Mouse (Mus musculus): ENCODE measurements around the gene Rsbn1. TPM values are rescaled to one million over a fixed set of nuclear protein-coding genes. Genes with fewer than 3 reads are reported as not detected.
A peak's percentile ranks its signal among the peaks of the same experiment; 100 is the strongest.

The Rsbn1 gene
- polyA plus RNA-seq (2015; fragmentation: Nextera tagmentation; extraction: Ambion mirVana): 18.9 and 20.5 TPM in 2 replicates

DNA sequence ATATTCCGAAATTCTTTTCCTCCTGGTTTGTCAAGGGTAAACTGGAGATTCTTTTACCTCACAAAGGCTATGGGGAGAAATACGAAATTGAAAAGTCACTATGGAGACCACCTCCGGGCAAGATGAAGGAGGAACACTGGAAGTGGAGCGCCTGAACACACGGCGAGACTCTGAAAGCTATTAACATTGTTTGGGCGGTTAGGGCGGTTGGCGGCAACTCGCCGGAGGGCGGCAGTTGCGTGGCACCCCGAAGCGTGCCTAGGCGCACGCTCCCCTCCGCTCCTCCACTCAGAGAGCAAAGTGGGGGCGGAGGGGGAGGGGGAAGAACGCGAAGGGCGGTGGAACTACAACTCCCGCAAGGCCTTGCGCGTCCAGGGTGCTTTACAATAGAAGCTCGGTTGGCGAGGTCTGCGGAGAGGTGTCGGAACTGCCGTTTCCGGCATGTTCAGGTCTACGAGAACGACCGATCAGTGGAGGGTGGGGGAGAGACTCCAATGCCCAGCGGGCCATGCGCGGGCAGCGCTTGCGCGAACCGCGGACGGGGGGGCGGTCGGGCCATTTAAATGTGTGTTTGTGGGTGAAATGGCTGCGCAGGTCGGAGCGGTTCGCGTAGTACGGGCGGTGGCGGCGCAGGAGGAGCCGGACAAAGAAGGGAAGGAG lies at the start of gene Rsbn1:
TSS of gene Rsbn1 (plus strand) at position 111 of the 660 bp plus-strand sequence.
- peaks cover 20% of the 10 kb centered on the region for H3K4me1 ChIP-seq
- peak within 1 kb of the TSS; percentile 91 for H3K27ac ChIP-seq
- H3K9me3 ChIP-seq (replicated peaks): no peaks in the 10 kb centered on the region
- peak within 1 kb of the TSS; percentile 77 for H3K4me2 ChIP-seq
- peak within 1 kb of the TSS; percentile 99 for H3K4me3 ChIP-seq
- H3K36me3 ChIP-seq (ENCODE audit: poor library complexity, severe bottlenecking): no peaks in the 10 kb centered on the region
- ATAC-seq: peak; percentile 100
- under 1% methylated on average over 45 of the region's 55 CpGs for WGBS
- no peaks in the 10 kb centered on the region for H3K27me3 ChIP-seq
- H3K9ac ChIP-seq: peak within 1 kb of the TSS; percentile 95

DNA sequence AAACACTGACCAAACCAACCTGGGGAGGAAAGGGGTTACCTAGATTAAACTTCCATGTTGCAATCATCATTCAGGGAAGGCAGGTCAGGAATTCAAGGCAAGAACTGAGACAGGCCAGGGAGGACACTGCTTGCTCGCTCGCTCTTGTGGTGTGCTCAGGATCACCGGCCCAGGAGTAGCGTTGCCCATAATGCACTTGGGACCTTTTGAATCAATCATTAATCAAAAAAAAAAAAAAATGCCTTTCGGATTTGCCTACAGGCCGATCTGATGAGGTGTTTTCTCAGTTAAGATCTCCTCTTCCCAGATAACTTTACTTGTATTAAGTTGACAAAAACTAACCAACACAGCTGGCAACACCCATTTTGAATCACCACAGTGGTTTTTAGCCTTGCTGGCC lies 49.7 kb upstream of the Rsbn1 start:
- peaks cover 7% of the 10 kb centered on the region; the same call in 1 of the 2 replicates for H3K4me1 ChIP-seq
- H3K9ac ChIP-seq: no peak overlapping the region
- H3K4me2 ChIP-seq: no peak overlapping the region
- no peaks in the 10 kb centered on the region for H3K27me3 ChIP-seq
- WGBS: 95% methylated on average over 6 of the region's 6 CpGs
- no peak for ATAC-seq
- H3K4me3 ChIP-seq: no peak overlapping the region
- H3K36me3 ChIP-seq (ENCODE audit: poor library complexity, severe bottlenecking): no peaks in the 10 kb centered on the region
- H3K27ac ChIP-seq: no peak overlapping the region
- H3K9me3 ChIP-seq (replicated peaks): no peaks in the 10 kb centered on the region

DNA sequence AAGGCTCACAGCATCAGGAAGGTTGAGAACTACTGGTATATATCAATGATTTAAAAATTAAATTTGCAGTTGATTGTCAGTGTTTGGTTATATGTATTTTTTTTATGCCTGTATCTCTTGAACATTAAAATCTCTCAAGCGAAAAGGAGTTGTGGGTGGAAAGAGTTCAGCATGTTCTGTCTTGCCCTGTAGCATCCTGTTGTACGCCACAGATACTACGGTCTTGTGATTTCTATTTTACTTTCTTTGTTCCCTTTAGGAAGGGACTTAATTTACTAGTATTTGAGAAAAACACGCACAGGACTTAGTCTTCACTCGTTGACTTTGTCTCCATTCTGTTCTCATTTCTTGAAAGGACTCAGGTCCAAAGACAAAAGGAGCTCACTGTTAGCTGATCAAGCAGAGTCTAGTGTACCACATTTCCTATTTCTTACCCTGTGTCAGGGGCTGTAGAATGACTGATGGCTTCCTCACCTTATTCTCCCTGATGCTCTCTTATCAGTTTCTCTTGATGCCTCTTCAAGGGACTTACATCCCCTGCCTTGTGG lies 46.4 kb upstream of the Rsbn1 start:
- H3K9ac ChIP-seq: no peak overlapping the region
- H3K27me3 ChIP-seq: no peaks in the 10 kb centered on the region
- no peak overlapping the region for H3K27ac ChIP-seq
- no peaks in the 10 kb centered on the region for H3K36me3 ChIP-seq (ENCODE audit: poor library complexity, severe bottlenecking)
- no peaks in the 10 kb centered on the region for H3K4me1 ChIP-seq
- no peak for ATAC-seq
- H3K9me3 ChIP-seq (replicated peaks): no peaks in the 10 kb centered on the region
- H3K4me2 ChIP-seq: no peak overlapping the region
- 91% methylated on average over 5 of the region's 5 CpGs for WGBS
- no peak overlapping the region for H3K4me3 ChIP-seq

DNA sequence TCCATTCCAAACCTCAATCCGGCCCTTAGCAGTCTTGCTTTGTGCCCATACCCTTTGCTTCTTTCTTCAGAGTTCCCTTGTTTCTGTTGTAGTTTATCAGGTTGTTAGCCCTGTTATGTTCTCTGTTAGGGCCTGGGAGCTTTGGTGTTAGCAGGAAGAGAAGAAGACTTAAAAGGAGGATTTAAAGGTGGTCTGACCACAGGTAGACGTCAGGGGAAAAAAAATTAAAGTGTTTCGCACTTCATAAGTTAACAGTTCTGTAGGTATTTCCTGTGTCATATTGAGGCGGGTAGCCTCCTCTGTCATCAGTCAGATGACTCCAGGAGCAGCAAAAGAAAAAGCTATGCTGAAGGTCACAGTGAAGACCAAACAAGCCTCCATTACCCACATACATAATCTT lies 45.9 kb upstream of the Rsbn1 start:
- WGBS: 88% methylated on average over 4 of the region's 4 CpGs

DNA sequence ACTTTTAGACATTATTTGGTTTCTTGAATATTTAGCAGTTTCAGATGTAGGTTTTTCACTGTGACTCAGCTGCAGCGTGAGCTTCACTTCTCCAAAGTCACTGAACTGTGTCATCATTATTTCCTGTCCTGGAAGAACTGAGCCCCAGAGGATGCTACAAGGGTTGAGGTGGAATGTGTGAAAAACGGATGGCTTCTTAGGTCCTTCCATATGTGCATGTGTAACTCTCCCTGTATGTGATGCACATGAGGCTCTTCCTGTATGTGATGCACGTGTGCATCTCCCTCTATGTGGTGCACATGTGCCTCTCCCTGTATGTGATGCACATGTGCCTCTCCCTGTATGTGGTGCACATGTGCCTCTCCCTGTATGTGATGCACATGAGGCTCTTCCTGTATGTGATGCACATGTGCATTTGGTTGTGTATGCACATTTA lies 41.2 kb upstream of the Rsbn1 start:
- Histone ChIP-seq H3K36me3 (ENCODE audit: poor library complexity, severe bottlenecking) (no peaks in the 10 kb centered on the region), H3K9ac (no peak overlapping the region), H3K9me3 (replicated peaks) (no peaks in the 10 kb centered on the region), H3K4me2 (no peak overlapping the region), H3K27ac (no peak overlapping the region), H3K4me1 (no peaks in the 10 kb centered on the region), H3K4me3 (no peak overlapping the region), H3K27me3 (no peaks in the 10 kb centered on the region)
- no peak for ATAC-seq
- WGBS: 73% methylated on average over 3 of the region's 3 CpGs

More for the DNA sequence above, 45.9 kb upstream of the Rsbn1 start:
- no peaks in the 10 kb centered on the region for H3K9me3 ChIP-seq (replicated peaks)
- H3K27me3 ChIP-seq: no peaks in the 10 kb centered on the region
- no peak overlapping the region for H3K9ac ChIP-seq
- no peak for ATAC-seq
- H3K4me2 ChIP-seq: no peak overlapping the region
- no peak overlapping the region for H3K4me3 ChIP-seq
- no peaks in the 10 kb centered on the region for H3K4me1 ChIP-seq
- H3K36me3 ChIP-seq (ENCODE audit: poor library complexity, severe bottlenecking): no peaks in the 10 kb centered on the region
- no peak overlapping the region for H3K27ac ChIP-seq

DNA sequence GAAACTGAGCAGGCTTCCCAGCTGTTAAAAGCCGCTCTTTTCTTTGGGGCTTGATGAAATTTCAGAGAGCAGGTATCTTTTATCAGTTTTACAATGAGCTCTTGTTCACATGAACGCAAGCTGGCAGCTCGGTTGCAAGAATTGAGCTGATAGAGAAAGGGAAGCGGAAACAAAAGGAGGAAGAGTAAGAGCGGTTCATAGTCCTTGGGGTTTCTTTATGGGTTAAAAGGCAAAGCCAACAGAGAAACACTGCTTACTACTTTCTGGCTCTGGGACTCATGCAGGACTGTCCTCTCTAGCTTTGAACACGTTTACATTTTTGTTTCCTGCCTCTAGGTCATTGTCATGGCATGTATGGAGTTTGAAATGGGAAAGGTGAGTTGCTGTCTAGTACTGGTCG lies 39.6 kb upstream of the Rsbn1 start:
- Histone ChIP-seq H3K9me3 (replicated peaks) (no peaks in the 10 kb centered on the region), H3K4me2 (no peak overlapping the region), H3K27me3 (no peaks in the 10 kb centered on the region), H3K36me3 (ENCODE audit: poor library complexity, severe bottlenecking) (no peaks in the 10 kb centered on the region), H3K27ac (no peak overlapping the region), H3K4me1 (no peaks in the 10 kb centered on the region), H3K9ac (no peak overlapping the region), H3K4me3 (no peak overlapping the region)
- WGBS: 69% methylated on average over 7 of the region's 7 CpGs
- no peak for ATAC-seq

DNA sequence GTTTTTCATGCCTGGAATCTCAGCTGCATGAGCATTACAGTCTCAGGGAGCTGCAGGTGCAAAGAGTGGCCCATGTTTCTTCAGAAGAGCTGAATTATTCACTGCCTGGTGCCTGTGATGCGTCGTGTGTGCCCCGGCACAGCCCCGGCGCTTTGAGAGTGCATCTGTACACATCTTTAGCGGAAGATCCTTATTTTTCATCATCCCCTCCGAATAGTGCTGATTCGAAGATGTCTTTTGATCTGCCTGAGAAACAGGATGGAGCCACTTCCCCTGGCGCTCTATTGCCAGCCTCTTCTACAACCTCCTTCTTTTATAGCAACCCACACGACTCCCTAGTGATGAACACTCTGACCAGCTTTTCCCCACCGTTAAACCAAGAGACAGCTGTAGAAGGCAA lies 28.0 kb upstream of the Rsbn1 start:
- no peaks in the 10 kb centered on the region for H3K36me3 ChIP-seq (ENCODE audit: poor library complexity, severe bottlenecking)
- H3K27ac ChIP-seq: no peak overlapping the region
- no peaks in the 10 kb centered on the region for H3K9me3 ChIP-seq (replicated peaks)
- no peak for ATAC-seq
- H3K9ac ChIP-seq: no peak overlapping the region
- no peak overlapping the region for H3K4me3 ChIP-seq
- H3K27me3 ChIP-seq: no peaks in the 10 kb centered on the region
- H3K4me1 ChIP-seq: no peaks in the 10 kb centered on the region
- no peak overlapping the region for H3K4me2 ChIP-seq
- WGBS: 81% methylated on average over 11 of the region's 11 CpGs

DNA sequence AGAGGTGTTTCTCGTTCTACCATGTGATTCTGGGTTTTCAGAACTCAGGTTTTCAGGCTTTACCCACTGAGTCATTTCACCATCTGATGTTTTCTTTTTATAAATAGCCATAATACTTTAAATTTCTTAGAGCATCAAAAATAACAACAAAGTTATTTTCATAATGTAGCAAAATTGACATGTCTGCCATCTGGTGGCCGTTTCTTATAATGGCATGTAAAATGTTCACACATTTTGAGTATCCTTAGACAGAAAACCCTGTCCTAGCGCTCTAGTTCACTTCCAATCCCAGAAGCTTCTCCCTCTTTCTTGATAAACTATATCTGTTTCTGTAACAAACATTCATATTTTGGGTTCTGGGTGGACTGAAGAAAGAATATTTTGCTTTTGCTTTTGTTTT lies 26.3 kb upstream of the Rsbn1 start:
- no peak for ATAC-seq
- Histone ChIP-seq H3K9me3 (replicated peaks) (no peaks in the 10 kb centered on the region), H3K4me3 (no peak overlapping the region), H3K27ac (no peak overlapping the region), H3K36me3 (ENCODE audit: poor library complexity, severe bottlenecking) (no peaks in the 10 kb centered on the region), H3K4me1 (no peaks in the 10 kb centered on the region), H3K9ac (no peak overlapping the region), H3K4me2 (no peak overlapping the region), H3K27me3 (no peaks in the 10 kb centered on the region)
- WGBS: 36% methylated on average over 3 of the region's 3 CpGs

DNA sequence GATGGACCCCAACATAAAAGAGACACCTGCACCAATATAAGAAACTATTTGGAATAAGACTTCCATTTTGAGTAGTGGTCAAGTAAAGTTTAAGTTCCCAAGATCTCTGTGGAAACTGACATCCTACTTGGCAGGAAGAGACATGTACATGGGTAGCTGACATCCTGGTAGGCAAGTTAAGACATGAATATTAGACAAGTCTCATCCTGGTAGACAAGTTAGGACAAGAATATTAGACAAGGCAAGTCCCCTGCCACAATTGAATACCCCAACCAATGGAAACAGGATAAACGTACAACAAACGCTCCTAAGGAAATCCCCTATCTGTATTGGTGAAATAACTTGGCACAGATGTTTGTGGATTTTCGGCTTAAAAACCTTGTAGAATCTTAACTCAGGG lies 20.5 kb upstream of the Rsbn1 start:
- H3K4me3 ChIP-seq: no peak overlapping the region
- no peaks in the 10 kb centered on the region for H3K9me3 ChIP-seq (replicated peaks)
- no peak for ATAC-seq
- H3K27ac ChIP-seq: no peak overlapping the region
- H3K4me2 ChIP-seq: no peak overlapping the region
- no peaks in the 10 kb centered on the region for H3K36me3 ChIP-seq (ENCODE audit: poor library complexity, severe bottlenecking)
- 92% methylated on average over 3 of the region's 3 CpGs for WGBS
- no peak overlapping the region for H3K9ac ChIP-seq
- no peaks in the 10 kb centered on the region for H3K4me1 ChIP-seq
- no peaks in the 10 kb centered on the region for H3K27me3 ChIP-seq

DNA sequence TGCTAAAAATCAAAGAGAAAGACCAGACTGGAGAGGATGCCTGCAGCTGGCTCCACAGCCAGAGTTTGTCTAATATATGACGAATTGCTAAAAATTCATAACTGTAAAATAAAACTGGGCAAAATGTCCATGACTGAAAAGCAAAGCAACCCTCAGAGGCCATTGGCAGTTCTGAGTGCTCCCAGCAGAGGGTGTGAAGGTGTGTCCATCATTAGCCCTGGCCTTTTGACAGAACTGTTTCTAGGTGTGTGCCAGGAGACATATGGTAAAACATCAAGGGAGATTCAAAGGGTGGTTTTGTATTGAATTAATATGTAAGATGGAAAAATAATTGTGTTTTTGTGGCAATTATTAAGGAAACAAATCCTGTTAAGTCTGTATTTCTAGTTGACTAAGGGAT lies 9.2 kb upstream of the Rsbn1 start:
- 90% methylated on average over 1 of the region's 1 CpGs for WGBS
- Histone ChIP-seq H3K27me3 (no peaks in the 10 kb centered on the region), H3K36me3 (ENCODE audit: poor library complexity, severe bottlenecking) (no peaks in the 10 kb centered on the region), H3K4me1 (no peaks in the 10 kb centered on the region), H3K9me3 (replicated peaks) (no peaks in the 10 kb centered on the region), H3K9ac (no peak overlapping the region), H3K4me3 (no peak overlapping the region), H3K4me2 (no peak overlapping the region), H3K27ac (no peak overlapping the region)
- ATAC-seq: no peak

DNA sequence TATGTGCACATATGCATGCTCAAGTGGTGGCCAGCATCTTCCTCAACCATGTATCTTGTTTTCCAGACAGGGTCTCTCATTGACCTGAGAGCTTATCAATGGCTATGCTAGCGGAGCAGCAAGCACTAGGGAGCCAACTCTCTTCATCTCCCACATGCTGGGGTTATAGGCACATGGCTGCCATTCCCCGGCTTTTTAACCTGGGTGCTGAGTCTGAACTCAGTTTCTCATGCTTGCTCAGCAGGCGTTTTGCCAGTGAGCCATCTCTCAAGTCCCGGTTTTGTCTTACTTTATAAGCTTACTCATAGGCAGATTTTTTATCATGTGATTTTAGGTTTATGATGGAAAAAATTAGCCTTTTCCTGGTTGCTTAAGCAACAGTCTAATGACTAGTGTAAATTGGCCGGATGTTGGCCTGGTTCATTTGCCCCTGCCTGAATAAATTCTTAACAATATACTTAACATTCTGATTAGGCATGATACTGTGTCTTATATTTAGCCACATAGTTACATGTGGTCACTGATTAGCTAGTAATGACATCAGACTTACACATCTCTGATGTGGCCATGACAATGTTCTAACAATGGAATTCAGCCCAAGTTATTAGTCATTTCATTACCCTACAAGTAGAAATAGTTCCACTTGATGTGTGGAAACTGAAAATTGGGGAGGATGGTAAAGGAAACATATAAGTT lies 6.4 kb upstream of the Rsbn1 start:
- H3K4me3 ChIP-seq: no peak overlapping the region
- no peak overlapping the region for H3K4me2 ChIP-seq
- H3K4me1 ChIP-seq: no peaks in the 10 kb centered on the region
- H3K9ac ChIP-seq: no peak overlapping the region
- H3K27ac ChIP-seq: no peak overlapping the region
- H3K9me3 ChIP-seq (replicated peaks): no peaks in the 10 kb centered on the region
- no peaks in the 10 kb centered on the region for H3K36me3 ChIP-seq (ENCODE audit: poor library complexity, severe bottlenecking)
- no peak for ATAC-seq
- WGBS: 85% methylated on average over 5 of the region's 5 CpGs
- no peaks in the 10 kb centered on the region for H3K27me3 ChIP-seq

DNA sequence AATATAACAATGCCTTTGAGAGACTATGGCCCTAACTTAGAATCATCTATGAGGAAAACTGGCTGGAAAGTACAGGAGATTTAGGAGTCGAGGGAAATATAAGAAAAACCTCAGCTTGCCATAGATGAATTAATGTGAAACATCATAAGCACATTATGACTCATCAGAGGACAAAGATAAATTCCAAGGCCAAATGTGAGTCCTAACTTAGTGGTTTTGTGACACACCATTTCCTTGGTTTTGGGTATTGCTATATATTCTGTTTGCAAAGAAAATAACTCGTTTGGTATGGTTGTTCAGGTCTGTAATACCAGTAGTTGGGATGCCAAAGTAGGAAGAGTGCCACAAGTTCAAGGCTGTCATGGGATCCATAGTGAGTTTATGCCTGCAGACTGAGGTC lies 5.1 kb upstream of the Rsbn1 start:
- no peak overlapping the region for H3K9ac ChIP-seq
- no peaks in the 10 kb centered on the region for H3K27me3 ChIP-seq
- H3K9me3 ChIP-seq (replicated peaks): no peaks in the 10 kb centered on the region
- ATAC-seq: no peak
- no peaks in the 10 kb centered on the region for H3K36me3 ChIP-seq (ENCODE audit: poor library complexity, severe bottlenecking)
- H3K4me3 ChIP-seq: no peak overlapping the region
- no peaks in the 10 kb centered on the region for H3K4me1 ChIP-seq
- H3K27ac ChIP-seq: no peak overlapping the region
- WGBS: 77% methylated on average over 2 of the region's 2 CpGs
- H3K4me2 ChIP-seq: no peak overlapping the region

Measured in forebrain, embryonic 13.5 days (tissue).